Mouse (Mus musculus) T-helper 2 cell (primary cell): ENCODE measurements around the gene Lmln.
"Not testable (repeated sequence)": the region's sequence is repeated elsewhere in the genome, so short reads cannot be mapped to it uniquely, and the experiment has no call there.

Experiments
- in situ Hi-C: fragments of 300-600 bp; cut with MboI, MseI; formaldehyde crosslinking; loops from one replicate; pipeline ENCODE4 v1.15.1; 2025; ENCODE audit warnings: high pct_unique_total_duplicates

The Lmln gene

GRCm38 (mm10) chr16:33130731-33131130 is 68.4 kb downstream of the Lmln start:
- in situ Hi-C loops: no loop called here

GRCm38 (mm10) chr16:33133186-33133585 is 70.9 kb downstream of the Lmln start:
- in situ Hi-C loops: no loop called here

DNA sequence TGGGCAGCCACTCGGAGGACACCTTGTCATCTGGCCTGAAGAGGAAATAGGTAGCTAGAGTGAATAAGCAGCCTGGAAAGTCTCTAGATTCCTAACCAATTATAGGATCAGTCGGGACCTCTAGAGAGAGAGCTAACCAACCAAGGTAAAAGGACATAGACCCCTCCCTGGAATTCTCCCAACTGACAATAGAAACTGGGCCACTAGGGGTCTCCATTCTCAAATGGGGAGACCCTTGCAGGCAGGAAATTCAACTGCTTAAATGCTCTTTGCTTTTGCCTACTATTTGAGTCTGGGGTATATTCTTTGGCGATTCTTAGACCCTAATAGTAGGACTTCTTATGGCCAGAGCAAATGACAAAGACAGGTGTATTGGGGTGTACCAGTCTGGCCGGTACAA is 72.8 kb downstream of the Lmln start:
- in situ Hi-C loops: no loop called here

GRCm38 (mm10) chr16:33139061-33139460 is 76.7 kb downstream of the Lmln start:
- in situ Hi-C loops: not testable (repeated sequence)

GRCm38 (mm10) chr16:33141758-33142280 is 79.5 kb downstream of the Lmln start:
- in situ Hi-C loops: no loop called here

DNA sequence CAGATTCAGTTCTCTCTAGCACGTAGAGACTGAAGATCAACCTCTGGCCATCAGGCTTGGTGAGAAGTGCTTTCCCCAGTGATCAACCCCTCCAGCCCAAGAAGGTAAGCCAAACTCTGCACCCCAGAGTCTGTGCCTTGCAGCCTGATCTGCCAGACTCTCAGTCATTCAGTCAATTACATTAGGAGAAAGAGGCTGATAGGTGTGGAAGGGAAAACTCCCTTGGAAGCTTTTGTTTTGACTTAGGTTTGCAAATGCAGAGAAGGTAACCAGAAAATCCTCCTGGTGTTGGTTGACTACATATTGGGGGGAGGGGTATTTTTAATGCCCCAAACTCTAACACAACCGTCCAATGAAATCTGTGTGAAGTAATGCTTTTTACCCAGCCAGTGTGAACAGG is 81.1 kb downstream of the Lmln start:
- in situ Hi-C loops: no loop called here

DNA sequence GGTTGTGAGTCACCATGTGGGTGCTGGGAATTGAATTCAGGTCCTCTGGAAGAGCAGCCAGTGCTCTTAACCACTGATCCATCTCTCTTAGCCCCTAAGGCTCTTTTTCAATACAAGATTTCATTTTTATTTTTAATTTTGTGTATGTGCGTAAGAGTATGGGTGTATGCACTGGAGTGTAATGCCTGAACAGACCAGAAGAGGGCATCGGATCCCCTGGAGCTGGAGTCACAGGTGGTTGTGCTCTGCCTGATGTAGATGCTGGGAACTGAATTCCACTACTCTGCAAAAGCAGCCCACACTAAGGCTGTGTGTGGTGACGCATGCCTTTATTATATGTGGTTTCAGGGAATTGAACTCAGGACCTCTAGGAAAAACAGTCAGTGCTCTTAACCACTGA is 83.9 kb downstream of the Lmln start:
- in situ Hi-C loops: no loop called here

- in situ Hi-C loops: no loop called here
These were observed 85.8 kb downstream of the Lmln start for GRCm38 (mm10) chr16:33148135-33148534.

DNA sequence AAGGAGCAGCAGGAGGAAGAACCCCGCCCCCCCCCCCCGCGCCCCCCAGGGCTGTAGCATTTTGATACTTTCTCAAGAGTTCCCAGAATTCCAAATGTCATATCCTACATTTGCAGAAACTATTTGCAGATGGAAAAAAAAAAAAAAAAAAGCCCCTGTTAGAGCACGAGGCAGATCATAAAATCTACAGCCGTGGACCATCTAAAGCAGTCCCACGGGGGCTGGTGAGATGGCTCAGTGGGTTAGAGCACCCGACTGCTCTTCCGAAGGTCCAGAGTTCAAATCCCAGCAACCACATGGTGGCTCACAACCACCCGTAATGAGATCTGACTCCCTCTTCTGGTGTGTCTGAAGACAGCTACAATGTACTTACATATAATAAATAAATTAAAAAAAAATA is 88.6 kb downstream of the Lmln start:
- in situ Hi-C loops: loop anchor here (10.0 kb wide), 1 partner anchor 126 kb away; no protein-coding TSS in a partner anchor

DNA sequence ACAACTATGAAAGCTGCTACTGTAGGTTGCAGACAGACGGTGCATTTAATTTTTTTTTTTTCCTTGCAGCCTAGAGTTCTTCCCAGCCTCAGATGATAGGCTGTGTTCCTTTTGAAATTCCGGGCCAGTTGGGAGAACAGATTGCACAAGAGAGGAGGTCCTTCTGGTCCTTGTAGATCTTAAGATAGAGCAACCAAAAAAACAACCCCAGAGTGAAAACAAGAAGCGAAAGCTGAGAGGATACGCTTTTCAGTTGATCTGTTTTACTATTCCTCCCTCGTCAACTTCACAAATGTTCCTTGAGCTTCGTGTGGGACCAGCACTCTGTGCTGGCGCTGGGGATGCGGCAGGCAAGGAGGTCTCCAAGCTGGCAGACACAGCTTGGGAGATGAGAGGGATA is 89.2 kb downstream of the Lmln start:
- in situ Hi-C loops: loop anchor here (10.0 kb wide), 1 partner anchor 127 kb away; no protein-coding TSS in a partner anchor

GRCm38 (mm10) chr16:33154992-33155391 is 92.7 kb downstream of the Lmln start:
- in situ Hi-C loops: loop anchor here (10.0 kb wide), 1 partner anchor 130 kb away; no protein-coding TSS in a partner anchor

GRCm38 (mm10) chr16:33158006-33158405 is 95.7 kb downstream of the Lmln start:
- in situ Hi-C loops: loop anchor here (10.0 kb wide), 1 partner anchor 133 kb away; no protein-coding TSS in a partner anchor

DNA sequence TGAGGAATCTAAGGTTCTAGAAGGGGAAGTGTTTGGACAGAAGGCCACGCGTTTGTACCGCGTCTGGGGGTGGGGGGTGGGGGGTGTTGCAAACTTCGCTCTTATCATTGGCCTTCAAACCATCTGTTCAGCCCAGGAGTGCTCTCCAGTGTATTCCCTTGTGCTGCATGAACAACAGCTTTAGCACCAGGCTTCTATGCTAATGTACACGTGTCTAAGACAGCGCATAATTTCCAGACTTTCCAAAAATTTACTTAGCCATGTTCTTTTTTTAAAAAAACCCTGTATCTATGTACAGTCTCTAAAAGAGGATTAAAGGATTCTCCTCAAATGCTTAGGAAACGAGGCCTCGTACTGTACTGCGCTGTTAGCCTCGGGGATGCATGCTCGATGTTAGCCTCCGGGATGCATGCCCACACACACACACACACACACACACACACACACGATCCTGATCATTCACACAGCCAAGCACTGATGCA is 96.3 kb downstream of the Lmln start:
- in situ Hi-C loops: loop anchor here (10.0 kb wide), 1 partner anchor 134 kb away; no protein-coding TSS in a partner anchor

DNA sequence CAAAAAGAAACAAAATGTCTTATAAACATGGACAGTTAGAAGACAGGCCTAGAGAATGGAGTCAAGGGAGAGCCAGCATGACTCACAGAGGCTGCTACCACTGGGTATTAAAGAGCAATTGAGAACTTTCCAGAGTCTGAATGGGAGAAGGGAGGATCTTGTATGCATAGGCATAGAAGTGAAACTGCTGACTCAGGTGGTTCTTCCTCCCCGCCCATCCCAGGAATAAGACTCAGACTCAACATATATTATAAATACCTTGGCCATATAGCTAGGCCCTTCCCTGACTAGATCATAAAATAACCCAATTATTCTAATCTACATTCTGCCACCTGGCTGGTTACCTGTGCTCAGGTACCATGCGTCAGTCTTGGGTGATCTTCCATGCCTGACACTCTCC is 97.0 kb downstream of the Lmln start:
- in situ Hi-C loops: loop anchor here (10.0 kb wide), 1 partner anchor 135 kb away; no protein-coding TSS in a partner anchor

DNA sequence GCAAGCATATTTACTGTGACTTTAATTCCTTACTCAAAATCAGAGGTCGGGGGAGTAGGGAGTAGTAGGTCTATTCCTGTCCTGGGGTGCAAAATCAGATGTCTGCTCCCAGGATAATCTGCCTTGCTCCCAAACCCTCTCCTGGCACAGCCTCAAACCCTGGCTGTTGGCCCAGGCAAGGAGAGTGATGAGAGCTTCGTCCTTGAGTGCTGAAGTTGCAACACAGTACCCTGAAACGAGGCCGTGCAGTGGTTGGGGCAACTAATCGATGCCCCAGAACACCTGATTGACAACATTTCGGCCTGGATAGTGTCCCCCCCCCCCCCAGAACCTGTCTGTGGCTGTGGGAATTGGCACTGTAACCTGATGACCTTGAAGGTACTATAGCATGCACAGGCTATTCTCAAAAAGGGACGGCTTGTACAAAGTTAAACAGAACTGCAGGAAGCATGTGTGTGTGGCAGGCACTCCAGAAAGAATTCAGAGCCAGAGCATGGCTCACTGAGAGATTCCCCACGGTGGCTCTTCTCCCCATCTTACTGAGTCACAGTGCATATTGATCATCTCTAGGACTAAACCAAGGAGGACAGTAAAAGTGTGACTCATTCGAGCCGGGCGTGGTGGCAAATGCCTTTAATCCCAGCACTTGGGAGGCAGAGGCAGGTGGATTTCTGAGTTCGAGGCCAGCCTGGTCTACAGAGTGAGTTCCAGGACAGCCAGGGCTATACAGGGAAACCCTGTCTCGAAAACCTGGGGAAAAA is 101.2 kb downstream of the Lmln start:
- in situ Hi-C loops: no loop called here

DNA sequence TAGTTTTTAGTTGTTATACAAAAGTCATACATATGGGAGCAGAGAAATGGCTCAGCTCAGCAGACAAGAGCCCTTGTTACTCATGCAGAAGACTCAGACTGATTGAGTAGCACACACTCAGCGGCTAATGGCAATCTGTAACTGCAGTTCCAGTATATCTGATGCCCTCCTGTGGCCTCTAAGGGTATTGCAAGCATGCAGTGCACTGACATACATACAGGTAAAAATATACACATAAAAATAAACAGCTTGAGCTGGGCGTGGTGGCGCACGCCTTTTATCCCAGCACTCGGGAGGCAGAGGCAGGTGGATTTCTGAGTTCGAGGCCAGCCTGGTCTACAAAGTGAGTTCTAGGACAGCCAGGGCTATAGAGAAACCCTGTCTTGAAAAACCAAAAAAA is 104.0 kb downstream of the Lmln start:
- in situ Hi-C loops: not testable (repeated sequence)

DNA sequence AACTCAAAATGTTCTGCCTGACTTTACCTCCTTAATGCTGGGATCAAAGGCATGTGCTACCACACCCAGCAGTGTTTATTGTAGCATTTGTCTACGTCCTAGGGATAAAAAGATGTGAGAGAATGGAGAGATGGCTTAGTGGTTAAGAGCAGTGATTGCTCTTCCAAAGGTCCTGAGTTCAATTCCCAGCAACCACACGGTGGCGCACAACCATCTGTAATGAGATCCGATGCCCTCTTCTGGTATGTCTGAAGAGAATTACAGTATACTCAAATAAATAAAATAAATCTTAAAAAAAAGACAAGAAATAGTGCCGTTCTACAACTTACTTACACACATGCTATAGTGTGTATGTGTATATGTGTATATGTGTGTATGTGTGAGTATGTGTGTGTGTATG is 105.2 kb downstream of the Lmln start:
- in situ Hi-C loops: no loop called here

GRCm38 (mm10) chr16:33169471-33170034 is 107.2 kb downstream of the Lmln start:
- in situ Hi-C loops: loop anchor here (5.0 kb wide), 1 partner anchor 42 kb away; no protein-coding TSS in a partner anchor

DNA sequence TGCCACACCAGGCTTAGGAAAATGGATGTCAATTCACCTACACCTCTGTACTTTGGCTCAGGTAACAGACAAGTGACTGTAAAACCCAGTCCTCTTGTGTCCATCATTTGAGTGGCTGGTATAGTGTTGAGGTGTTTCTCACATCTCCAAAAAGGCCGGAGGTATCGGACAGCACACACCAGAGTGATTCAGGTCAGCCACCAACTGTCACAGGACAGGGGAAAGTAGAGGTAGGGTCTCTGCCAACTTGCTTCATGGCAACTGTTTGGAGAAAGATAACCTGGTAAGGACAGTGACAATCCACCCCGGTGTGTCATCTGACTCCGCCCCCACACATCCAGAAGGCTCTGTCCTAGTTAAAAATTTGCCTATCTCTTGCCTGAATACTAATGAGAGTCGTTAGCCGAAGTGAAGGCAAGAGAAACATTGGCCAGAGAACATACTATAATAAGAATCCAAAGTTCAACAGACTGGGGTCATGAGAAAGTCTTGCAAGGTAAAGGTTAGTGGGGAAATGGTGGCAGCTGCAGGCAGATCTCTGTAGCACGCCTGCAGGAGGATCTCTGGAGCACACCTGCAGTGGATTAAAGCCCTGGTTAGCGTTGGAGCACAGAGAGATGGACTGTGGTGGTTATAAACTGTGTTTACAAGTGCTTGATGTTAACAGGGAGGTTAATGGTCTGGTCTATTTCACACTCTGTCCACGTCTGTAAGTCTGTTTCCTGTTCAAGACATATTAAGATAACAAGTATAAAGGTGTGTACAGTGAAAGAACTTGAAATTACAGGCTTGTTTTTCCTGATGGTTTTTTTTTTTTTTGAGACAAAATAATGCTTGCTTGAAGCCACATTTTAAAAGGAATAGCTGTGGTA is 108.6 kb downstream of the Lmln start:
- in situ Hi-C loops: loop anchor here (5.0 kb wide), 1 partner anchor 44 kb away; no protein-coding TSS in a partner anchor

DNA sequence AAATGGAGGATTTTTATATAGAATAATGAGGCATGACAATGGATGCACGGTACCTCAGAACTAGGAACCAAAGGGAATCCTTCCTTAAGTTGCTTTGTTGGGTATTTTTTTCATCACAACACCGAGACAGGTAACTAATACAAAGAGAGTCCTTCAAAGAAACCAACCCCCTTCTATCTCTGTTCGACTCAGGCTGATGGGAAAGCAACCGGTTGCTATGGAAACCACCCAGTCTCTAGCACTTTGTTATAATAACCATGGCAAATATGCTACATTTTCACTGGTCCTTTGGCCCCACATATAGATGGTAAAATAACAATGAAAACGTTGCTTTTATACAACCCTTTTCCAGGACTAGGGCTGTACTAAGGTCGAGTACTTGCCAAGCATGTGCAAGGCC is 109.5 kb downstream of the Lmln start:
- in situ Hi-C loops: loop anchor here (5.0 kb wide), 1 partner anchor 44 kb away; no protein-coding TSS in a partner anchor

- in situ Hi-C loops: loop anchor here (5.0 kb wide), 1 partner anchor 46 kb away; no protein-coding TSS in a partner anchor
These were observed 110.8 kb downstream of the Lmln start for GRCm38 (mm10) chr16:33173151-33173550.
